Mouse (Mus musculus): ENCODE data around the gene Jup.

Jup gene

GRCm38 (mm10) chr11:100397600-100398389, at the start of gene Jup:
Jup (minus strand) TSS chr11:100397763.
- peak; percentile 97 for DNase-seq (ENCODE audit: low read depth, low spot score)

- no peak for DNase-seq (ENCODE audit: low read depth, low spot score)
These were observed 45.1 kb upstream of the Jup start for GRCm38 (mm10) chr11:100442625-100443024.

- DNase-seq (ENCODE audit: low read depth, low spot score): no peak
These were observed 44.2 kb upstream of the Jup start, which contains the start of the genes Nt5c3b and Klhl10 for GRCm38 (mm10) chr11:100441797-100442196. Nt5c3b (minus strand) TSS chr11:100441808. Klhl10 (plus strand) TSS chr11:100441917.

- DNase-seq (ENCODE audit: low read depth, low spot score): peak; percentile 75
These were observed 43.3 kb upstream of the Jup start for GRCm38 (mm10) chr11:100440691-100441522.

GRCm38 (mm10) chr11:100437901-100438300, 40.3 kb upstream of the Jup start:
- DNase-seq (ENCODE audit: low read depth, low spot score): no peak

GRCm38 (mm10) chr11:100435678-100436246, 38.2 kb upstream of the Jup start:
- no peak for DNase-seq (ENCODE audit: low read depth, low spot score)

GRCm38 (mm10) chr11:100432002-100432401, 34.4 kb upstream of the Jup start:
- no peak for DNase-seq (ENCODE audit: low read depth, low spot score)

- no peak for DNase-seq (ENCODE audit: low read depth, low spot score)
These were observed 32.5 kb upstream of the Jup start for GRCm38 (mm10) chr11:100430052-100430451.

GRCm38 (mm10) chr11:100428612-100429199, 31.1 kb upstream of the Jup start:
- DNase-seq (ENCODE audit: low read depth, low spot score): no peak

GRCm38 (mm10) chr11:100426820-100427219, 29.3 kb upstream of the Jup start:
- DNase-seq (ENCODE audit: low read depth, low spot score): no peak

GRCm38 (mm10) chr11:100425851-100426250, 28.3 kb upstream of the Jup start:
- DNase-seq (ENCODE audit: low read depth, low spot score): peak; percentile 63

- DNase-seq (ENCODE audit: low read depth, low spot score): no peak
These were observed 26.3 kb upstream of the Jup start for GRCm38 (mm10) chr11:100423836-100424235.

GRCm38 (mm10) chr11:100421537-100421936, 24.0 kb upstream of the Jup start:
- no peak for DNase-seq (ENCODE audit: low read depth, low spot score)

GRCm38 (mm10) chr11:100414914-100415822, 17.6 kb upstream of the Jup start, which contains the start of gene Fkbp10:
Fkbp10 (plus strand) TSS chr11:100415697.
- DNase-seq (ENCODE audit: low read depth, low spot score): peak; percentile 69

GRCm38 (mm10) chr11:100414021-100414913, 16.7 kb upstream of the Jup start, which contains the start of gene P3h4:
P3h4 (minus strand) TSS chr11:100414836.
- DNase-seq (ENCODE audit: low read depth, low spot score): peak; percentile 92

- DNase-seq (ENCODE audit: low read depth, low spot score): no peak
These were observed 16.0 kb upstream of the Jup start for GRCm38 (mm10) chr11:100413541-100413940.

- no peak for DNase-seq (ENCODE audit: low read depth, low spot score)
These were observed 14.2 kb upstream of the Jup start for GRCm38 (mm10) chr11:100411736-100412135.

- no peak for DNase-seq (ENCODE audit: low read depth, low spot score)
These were observed 12.1 kb upstream of the Jup start for GRCm38 (mm10) chr11:100409686-100410085.

- no peak for DNase-seq (ENCODE audit: low read depth, low spot score)
These were observed 11.4 kb upstream of the Jup start for GRCm38 (mm10) chr11:100408835-100409462.

Data from forelimb bud, embryonic 11.5 days (tissue).